Mouse (Mus musculus): Measurements from ENCODE around the gene Usmg5. TPM values are rescaled to one million over a fixed set of nuclear protein-coding genes. Genes with fewer than 3 reads are reported as not detected.

The Usmg5 gene
- polyA plus RNA-seq, 1 experiment from 2014 or later = 1,446 TPM

DNA sequence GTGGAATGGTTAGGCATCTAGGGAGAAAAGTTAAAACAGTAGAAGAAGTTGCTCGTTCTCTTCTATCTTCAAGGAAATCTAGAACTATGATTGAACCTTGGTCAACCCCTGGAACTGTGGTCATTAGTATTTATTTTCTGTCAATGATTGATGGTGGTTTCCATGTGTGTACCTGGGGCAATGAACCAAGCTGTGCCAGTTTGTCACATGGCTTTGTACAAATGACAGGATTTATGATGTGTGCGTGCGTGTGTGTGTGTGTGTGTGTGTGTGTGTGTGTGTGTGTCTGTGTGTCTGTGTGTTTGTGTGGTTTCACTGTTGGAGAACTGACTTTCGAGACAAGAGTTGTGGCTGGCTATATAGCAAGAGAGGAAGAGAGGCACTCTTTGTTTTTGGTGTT is 37.0 kb downstream of the Usmg5 start:
- Histone ChIP-seq H3K27me3 (no peaks in the 10 kb centered on the region), H3K9me3 (no peaks in the 10 kb centered on the region), H3K9ac (replicated peaks) (no peak overlapping the region), H3K4me2 (no peak overlapping the region), H3K4me1 (replicated peaks) (peaks cover 12% of the 10 kb centered on the region), H3K27ac (no peak overlapping the region), H3K4me3 (replicated peaks) (no peak overlapping the region), H3K36me3 (peaks cover under 1% of the 10 kb centered on the region; the same call in 1 of the 2 replicates)
- ATAC-seq (ENCODE audit: insufficient number of reproducible peaks, insufficient read depth, low FRiP score, low TSS enrichment, low read depth) = no peak
- 77% methylated on average over 4 of the region's 4 CpGs for WGBS

DNA sequence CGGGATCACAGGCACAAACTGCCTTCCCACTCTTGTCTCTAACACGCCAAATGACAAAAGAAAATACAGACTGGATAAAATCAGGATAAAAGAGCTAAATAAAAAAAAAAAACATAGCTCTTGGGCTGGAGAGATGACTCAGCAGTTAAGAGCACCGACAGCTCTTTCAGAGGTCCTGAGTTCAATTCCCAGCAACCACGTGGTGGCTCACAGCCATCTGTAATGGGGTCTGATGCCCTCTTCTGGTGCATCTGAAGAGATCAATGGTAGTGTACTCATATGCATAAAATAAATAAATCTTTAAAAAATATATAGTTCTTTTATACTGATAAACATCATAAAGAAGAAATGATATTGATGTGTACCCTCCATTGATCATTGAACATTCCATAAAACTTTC is 37.5 kb downstream of the Usmg5 start:
- Histone ChIP-seq H3K4me3 (replicated peaks) (no peak overlapping the region), H3K9me3 (no peaks in the 10 kb centered on the region), H3K4me1 (replicated peaks) (peaks cover 12% of the 10 kb centered on the region), H3K27me3 (no peaks in the 10 kb centered on the region), H3K27ac (no peak overlapping the region), H3K4me2 (no peak overlapping the region), H3K36me3 (peaks cover 5% of the 10 kb centered on the region), H3K9ac (replicated peaks) (no peak overlapping the region)
- WGBS = 81% methylated on average over 4 of the region's 4 CpGs
- no peak for ATAC-seq (ENCODE audit: insufficient number of reproducible peaks, insufficient read depth, low FRiP score, low TSS enrichment, low read depth)

DNA sequence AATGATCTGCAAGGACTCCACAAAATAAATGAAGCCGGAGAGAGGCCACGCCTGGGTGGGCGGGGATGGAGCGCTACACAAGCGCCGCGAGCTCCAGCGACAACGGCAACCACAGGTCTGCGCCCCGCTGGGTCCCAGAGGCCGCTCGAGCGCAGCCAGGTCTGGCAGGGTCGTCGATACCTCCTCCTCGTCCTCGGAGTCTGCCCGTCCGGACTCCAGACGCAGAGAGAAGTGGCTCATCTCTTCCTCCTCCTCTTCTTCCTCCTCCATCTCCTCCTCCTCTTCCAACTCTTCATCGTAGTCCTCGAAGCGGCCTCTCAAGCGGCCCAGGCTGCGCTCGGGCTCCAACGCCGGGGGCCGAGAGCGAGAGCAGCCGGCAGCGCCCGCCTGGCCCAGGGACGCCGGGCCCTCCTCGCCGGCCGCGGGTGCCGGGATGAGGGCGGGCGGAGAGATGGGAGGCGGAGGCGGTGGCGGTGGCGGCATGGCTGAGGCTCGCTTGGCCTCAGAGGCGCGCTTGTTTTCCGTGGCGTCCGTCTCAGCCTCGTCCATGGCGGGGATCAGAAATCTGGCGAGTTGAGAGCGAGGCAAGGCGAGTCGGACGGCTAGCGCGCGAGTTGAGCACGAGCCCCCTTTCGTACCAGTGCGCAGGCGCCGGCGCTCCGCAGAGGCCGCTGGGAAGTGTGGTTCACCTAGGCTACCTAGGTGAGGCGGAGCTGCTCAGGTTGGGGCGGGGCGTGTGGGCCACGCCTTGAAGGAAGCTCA is 40.0 kb downstream of the Usmg5 start, which contains the start of gene Pcgf6:
TSS of gene Pcgf6 (minus strand) at position 636 of the 762 bp plus-strand sequence.
- Histone ChIP-seq H3K27me3 (no peaks in the 10 kb centered on the region), H3K4me1 (replicated peaks) (peaks cover 12% of the 10 kb centered on the region), H3K4me2 (peak within 1 kb of the TSS; percentile 82), H3K9ac (replicated peaks) (peak within 1 kb of the TSS; percentile 81), H3K27ac (peak within 1 kb of the TSS; percentile 97), H3K36me3 (peaks cover 29% of the 10 kb centered on the region), H3K9me3 (no peaks in the 10 kb centered on the region), H3K4me3 (replicated peaks) (peak within 1 kb of the TSS; percentile 80)
- peak; percentile 82 for ATAC-seq (ENCODE audit: insufficient number of reproducible peaks, insufficient read depth, low FRiP score, low TSS enrichment, low read depth)
- under 1% methylated on average over 75 of the region's 75 CpGs for WGBS

DNA sequence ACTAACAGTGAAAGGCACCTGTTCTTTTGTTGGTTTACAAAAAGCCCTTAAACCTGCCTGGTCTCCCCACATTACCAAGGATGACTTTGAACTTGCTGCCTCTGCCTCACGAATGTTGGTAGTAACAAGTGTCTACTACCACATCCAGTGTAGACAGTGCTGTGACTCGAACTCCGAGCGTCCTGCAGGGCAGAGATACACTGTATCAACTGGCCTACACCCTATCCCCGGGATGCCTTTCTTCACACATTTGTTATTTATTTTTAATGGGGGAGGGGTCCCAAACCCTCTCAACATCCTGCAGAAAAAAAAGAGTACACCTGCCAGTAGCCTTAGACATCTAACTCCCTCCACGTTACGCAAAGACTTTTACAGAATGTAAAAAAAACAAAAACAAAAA is 40.6 kb downstream of the Usmg5 start:
- Histone ChIP-seq H3K9me3 (no peaks in the 10 kb centered on the region), H3K4me1 (replicated peaks) (peaks cover 12% of the 10 kb centered on the region), H3K27ac (peak overlapping the region; percentile 97; the same call in 1 of the 2 replicates), H3K4me3 (replicated peaks) (peak overlapping the region; percentile 80), H3K4me2 (peak overlapping the region; percentile 82), H3K36me3 (peaks cover 34% of the 10 kb centered on the region), H3K9ac (replicated peaks) (peak overlapping the region; percentile 81), H3K27me3 (no peaks in the 10 kb centered on the region)
- 0 out of 2 replicates have a peak, but pooled peaks have one; percentile 45 for ATAC-seq (ENCODE audit: insufficient number of reproducible peaks, insufficient read depth, low FRiP score, low TSS enrichment, low read depth)
- WGBS = 9% methylated on average over 7 of the region's 7 CpGs

DNA sequence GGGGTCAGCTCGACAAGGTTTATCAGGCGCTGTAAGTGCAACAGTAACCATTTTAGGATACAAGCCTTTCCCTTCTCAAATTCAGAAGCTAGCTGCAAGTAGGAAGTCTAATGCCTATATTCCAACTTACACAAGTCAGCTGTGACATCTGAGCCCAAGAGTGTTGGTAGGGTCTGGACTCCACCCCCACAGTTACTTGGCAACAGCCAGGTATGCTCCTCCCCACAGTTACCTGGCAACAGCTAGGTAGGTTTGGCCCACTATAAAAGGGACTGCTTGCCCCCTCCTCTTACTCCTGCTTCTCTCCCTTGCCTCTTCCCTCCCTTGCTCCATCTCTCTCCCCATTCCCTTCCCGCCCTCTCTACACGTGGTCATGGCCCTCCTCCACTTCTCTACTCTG is 41.4 kb downstream of the Usmg5 start:
- Histone ChIP-seq H3K4me2 (peak overlapping the region; percentile 82), H3K4me1 (replicated peaks) (peaks cover 12% of the 10 kb centered on the region), H3K36me3 (peaks cover 36% of the 10 kb centered on the region), H3K4me3 (replicated peaks) (peak overlapping the region; percentile 80), H3K27me3 (no peaks in the 10 kb centered on the region), H3K27ac (no peak overlapping the region), H3K9me3 (no peaks in the 10 kb centered on the region), H3K9ac (replicated peaks) (no peak overlapping the region; the same call in 1 of the 2 replicates)
- 71% methylated on average over 4 of the region's 4 CpGs for WGBS
- ATAC-seq (ENCODE audit: insufficient number of reproducible peaks, insufficient read depth, low FRiP score, low TSS enrichment, low read depth) = no peak

DNA sequence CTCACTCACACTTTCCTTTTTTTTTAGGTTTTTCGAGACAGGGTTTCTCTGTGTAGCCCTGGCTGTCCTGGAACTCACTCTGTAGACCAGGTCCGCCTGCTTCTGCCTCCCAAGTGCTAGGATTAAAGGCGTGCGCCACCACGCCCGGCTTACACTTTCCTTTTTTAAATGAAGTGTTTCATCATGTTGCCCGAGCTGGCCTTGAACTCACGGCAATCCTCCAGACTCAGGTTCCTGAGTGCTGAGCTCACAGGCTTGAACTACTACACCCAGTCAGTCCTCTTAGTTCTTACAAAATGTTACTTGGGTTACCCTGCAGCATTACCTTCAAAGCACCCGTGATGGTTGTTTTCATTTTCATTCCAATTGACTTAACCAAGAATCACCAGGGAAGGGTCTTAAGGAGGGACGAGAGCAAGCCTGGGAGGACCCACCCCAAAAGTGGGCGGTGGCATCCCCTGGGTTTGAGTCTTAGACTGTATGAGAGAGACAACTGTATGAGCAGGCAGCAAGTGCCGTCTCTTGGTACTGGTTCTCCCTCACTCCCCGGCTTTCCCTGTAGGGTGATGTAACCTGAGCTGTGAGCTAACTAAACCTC is 43.1 kb downstream of the Usmg5 start:
- Histone ChIP-seq H3K9ac (replicated peaks) (no peak overlapping the region), H3K4me1 (replicated peaks) (peaks cover 12% of the 10 kb centered on the region), H3K36me3 (peaks cover 46% of the 10 kb centered on the region), H3K9me3 (no peaks in the 10 kb centered on the region), H3K27ac (no peak overlapping the region), H3K4me3 (replicated peaks) (no peak overlapping the region), H3K27me3 (no peaks in the 10 kb centered on the region), H3K4me2 (no peak overlapping the region)
- 85% methylated on average over 13 of the region's 13 CpGs for WGBS
- no peak for ATAC-seq (ENCODE audit: insufficient number of reproducible peaks, insufficient read depth, low FRiP score, low TSS enrichment, low read depth)

DNA sequence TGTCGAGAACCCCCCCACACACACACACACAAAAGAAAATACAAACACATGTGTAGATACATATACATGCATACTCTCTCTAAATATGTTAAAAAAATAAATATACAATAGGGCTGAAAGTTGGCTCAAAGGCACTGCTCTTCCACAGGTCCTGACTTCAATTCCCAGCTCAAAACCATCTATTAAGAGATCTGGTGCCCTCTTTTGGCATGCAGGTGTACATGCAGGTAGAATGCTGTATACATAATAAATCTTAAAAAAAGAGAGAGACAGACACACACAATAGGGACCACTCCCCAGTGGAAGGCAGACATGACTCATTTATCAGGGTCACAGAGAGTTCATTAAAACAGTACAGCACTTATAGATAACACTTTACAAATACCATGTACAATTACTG is 44.1 kb downstream of the Usmg5 start:
- H3K4me1 ChIP-seq (replicated peaks) = peaks cover 12% of the 10 kb centered on the region
- no peak overlapping the region for H3K27ac ChIP-seq
- no peak overlapping the region for H3K4me2 ChIP-seq
- no peaks in the 10 kb centered on the region for H3K27me3 ChIP-seq
- no peak overlapping the region for H3K4me3 ChIP-seq (replicated peaks)
- peaks cover 49% of the 10 kb centered on the region for H3K36me3 ChIP-seq
- no peaks in the 10 kb centered on the region for H3K9me3 ChIP-seq
- ATAC-seq (ENCODE audit: insufficient number of reproducible peaks, insufficient read depth, low FRiP score, low TSS enrichment, low read depth) = no peak
- H3K9ac ChIP-seq (replicated peaks) = no peak overlapping the region
- WGBS = 95% methylated on average over 1 of the region's 1 CpGs

DNA sequence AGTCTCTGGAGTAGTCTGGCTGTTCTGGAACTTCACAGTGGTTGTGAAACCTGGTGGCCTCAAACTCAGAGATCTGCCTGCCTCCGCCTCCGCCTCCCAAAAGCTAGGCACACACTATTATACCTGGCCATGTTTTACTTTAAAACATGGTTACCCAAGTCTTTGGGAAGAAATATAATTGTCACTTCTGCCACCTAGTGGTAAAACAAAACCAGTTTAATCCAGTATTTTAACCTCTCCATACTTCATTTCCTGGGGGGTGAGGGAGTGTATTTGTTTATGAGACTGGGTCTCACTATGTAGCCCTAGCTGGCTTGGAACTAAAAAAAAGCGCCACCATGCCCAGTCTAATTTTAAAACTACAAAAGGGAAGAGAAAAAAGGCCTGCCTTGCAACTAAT is 46.8 kb downstream of the Usmg5 start:
- ATAC-seq (ENCODE audit: insufficient number of reproducible peaks, insufficient read depth, low FRiP score, low TSS enrichment, low read depth) = no peak
- Histone ChIP-seq H3K9ac (replicated peaks) (no peak overlapping the region), H3K9me3 (no peaks in the 10 kb centered on the region), H3K4me3 (replicated peaks) (no peak overlapping the region), H3K4me1 (replicated peaks) (no peaks in the 10 kb centered on the region), H3K27ac (no peak overlapping the region), H3K27me3 (no peaks in the 10 kb centered on the region), H3K36me3 (peaks cover 75% of the 10 kb centered on the region), H3K4me2 (no peak overlapping the region)
- 92% methylated on average over 3 of the region's 3 CpGs for WGBS

DNA sequence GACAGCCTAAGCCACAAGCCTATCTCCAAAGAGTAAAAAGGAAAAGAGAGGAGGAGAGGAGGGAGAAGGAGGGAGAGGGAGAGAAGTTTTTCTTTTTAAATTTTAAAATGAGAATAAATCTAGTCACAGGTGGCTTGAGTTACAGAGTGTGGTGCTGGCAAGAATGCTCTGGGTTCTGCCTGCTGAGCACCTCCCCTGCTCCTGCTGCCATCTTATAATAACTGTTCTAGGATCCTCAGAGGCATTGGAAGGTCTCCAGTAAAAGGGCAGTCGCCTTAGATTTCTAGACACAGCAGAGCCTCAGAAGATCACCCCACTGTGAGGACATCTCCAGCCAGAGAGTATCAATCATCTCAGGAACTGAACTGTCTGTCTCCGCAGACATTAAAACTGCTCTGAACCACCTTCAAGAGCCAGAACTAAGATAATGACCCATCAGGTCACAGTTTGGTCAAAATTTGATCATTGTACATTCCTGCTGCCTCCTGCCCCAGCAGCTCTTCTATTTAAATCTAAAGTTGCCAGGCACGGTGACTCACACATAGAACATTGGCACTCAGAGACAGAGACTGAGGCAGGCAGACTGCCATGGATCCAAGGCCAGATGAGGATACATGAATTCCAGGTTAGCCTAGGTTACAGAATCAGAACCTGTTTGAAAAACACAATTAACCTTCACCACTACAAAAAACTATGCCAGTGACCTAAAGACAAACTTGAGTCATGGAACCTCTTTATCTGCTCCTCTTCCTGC is 49.5 kb downstream of the Usmg5 start:
- no peaks in the 10 kb centered on the region for H3K4me1 ChIP-seq (replicated peaks)
- ATAC-seq (ENCODE audit: insufficient number of reproducible peaks, insufficient read depth, low FRiP score, low TSS enrichment, low read depth) = no peak
- WGBS = 95% methylated on average over 3 of the region's 3 CpGs
- H3K4me2 ChIP-seq = no peak overlapping the region
- H3K36me3 ChIP-seq = peaks cover 71% of the 10 kb centered on the region
- H3K9me3 ChIP-seq = no peaks in the 10 kb centered on the region
- no peak overlapping the region for H3K9ac ChIP-seq (replicated peaks)
- H3K4me3 ChIP-seq (replicated peaks) = no peak overlapping the region
- H3K27me3 ChIP-seq = no peaks in the 10 kb centered on the region
- H3K27ac ChIP-seq = no peak overlapping the region

DNA sequence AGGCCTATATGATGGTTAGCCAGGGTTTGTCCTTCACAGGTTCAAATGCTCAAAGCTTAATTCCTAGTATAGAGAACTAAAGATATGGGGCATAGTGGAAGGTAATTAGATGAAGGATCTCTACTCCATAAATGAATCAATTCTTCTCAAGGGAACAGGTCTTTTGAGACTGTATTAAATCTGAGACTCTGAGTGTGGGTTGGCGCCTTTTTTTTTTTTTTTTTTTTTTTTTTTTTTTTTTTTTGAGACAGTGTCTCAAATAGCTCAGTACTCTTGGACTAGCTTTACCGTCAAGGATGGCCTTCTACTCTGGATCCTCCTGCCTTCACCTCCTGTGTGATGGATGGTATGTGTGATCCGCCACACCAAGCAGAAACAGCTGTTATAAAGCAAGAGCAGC is 53.9 kb downstream of the Usmg5 start:
- Histone ChIP-seq H3K4me1 (replicated peaks) (no peaks in the 10 kb centered on the region), H3K9ac (replicated peaks) (no peak overlapping the region), H3K36me3 (peaks cover 84% of the 10 kb centered on the region), H3K4me2 (no peak overlapping the region), H3K9me3 (no peaks in the 10 kb centered on the region), H3K27me3 (no peaks in the 10 kb centered on the region), H3K27ac (no peak overlapping the region), H3K4me3 (replicated peaks) (no peak overlapping the region)
- 83% methylated on average over 3 of the region's 3 CpGs for WGBS
- no peak for ATAC-seq (ENCODE audit: insufficient number of reproducible peaks, insufficient read depth, low FRiP score, low TSS enrichment, low read depth)

DNA sequence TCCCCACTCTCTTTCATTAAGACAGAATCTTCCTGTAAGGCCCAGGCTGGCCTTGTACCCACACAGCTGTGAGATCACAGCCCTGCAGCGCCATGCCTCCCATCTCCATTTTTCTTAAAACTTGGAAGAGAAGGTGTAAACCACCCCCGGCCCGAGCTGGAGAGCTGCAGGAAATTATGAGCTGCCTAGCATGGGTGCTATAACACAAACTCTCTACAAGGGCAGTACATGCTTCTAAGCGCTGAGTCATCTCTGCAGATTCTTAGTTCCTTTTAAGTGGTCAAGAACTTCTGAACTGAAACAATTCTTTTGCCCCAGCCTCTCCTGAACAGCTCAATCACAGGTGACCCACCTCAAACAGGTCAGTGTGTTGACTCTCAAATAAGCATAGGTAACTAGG is 55.5 kb downstream of the Usmg5 start:
- Histone ChIP-seq H3K9me3 (no peaks in the 10 kb centered on the region), H3K9ac (replicated peaks) (no peak overlapping the region), H3K27ac (no peak overlapping the region), H3K27me3 (no peaks in the 10 kb centered on the region), H3K4me3 (replicated peaks) (no peak overlapping the region), H3K4me2 (no peak overlapping the region), H3K4me1 (replicated peaks) (no peaks in the 10 kb centered on the region), H3K36me3 (peaks cover 68% of the 10 kb centered on the region)
- ATAC-seq (ENCODE audit: insufficient number of reproducible peaks, insufficient read depth, low FRiP score, low TSS enrichment, low read depth) = no peak
- 91% methylated on average over 4 of the region's 4 CpGs for WGBS

Measured in limb, embryonic 12.5 days (tissue).